Mouse (Mus musculus) cerebellum, adult 2 months (tissue): ENCODE measurements around the gene Hivep2.

Experiments
- CTCF ChIP-seq: fragments of 200-500 bp; IDR thresholded peaks from 2 replicates; pipeline ENCODE4 v1.5.1; 2011; ENCODE audit warnings: low read depth, mild to moderate bottlenecking, control low read depth, low read length, moderate library complexity, borderline replicate concordance; ENCODE audit not compliant: insufficient read depth
- POLR2A ChIP-seq: fragments of 200-500 bp; IDR thresholded peaks from 2 replicates; pipeline ENCODE4 v1.6.1; 2011; ENCODE audit warnings: low read length, control low read depth, borderline replicate concordance; ENCODE audit not compliant: insufficient read depth

- TF ChIP-seq CTCF (no peak), POLR2A (no peak)
These were observed 2.9 kb upstream of the Hivep2 start for GRCm38 (mm10) chr10:13962965-13963364.
